Mouse (Mus musculus) macrophage (primary cell): ENCODE results near the gene Evi5l. TPM values are rescaled to one million over a fixed set of nuclear protein-coding genes. Genes with fewer than 3 reads are reported as not detected.

ENCODE experiments used
- H3K27ac ChIP-seq: fragments of 350-480 bp; formaldehyde crosslinking; 2 replicates; pipeline ENCODE4 v1.9.0; 2021
- H3K36me3 ChIP-seq: fragments of 350-480 bp; formaldehyde crosslinking; 2 replicates; pipeline ENCODE4 v1.9.0; 2021; ENCODE audit errors: inconsistent target
- H3K4me3 ChIP-seq: fragments of 350-480 bp; formaldehyde crosslinking; 2 replicates; pipeline ENCODE4 v1.9.0; 2021; ENCODE audit errors: inconsistent target
- H3K79me2 ChIP-seq: fragments of 350-480 bp; formaldehyde crosslinking; 2 replicates; pipeline ENCODE4 v1.9.0; 2021; ENCODE audit errors: inconsistent target
- WGBS: methylation state at CpG from one replicate; pipeline ENCODE4 v1.1.7; 2026; ENCODE audit warnings: inconsistent platforms; ENCODE audit not compliant: missing documents; 5-methylcytosine and 5-hydroxymethylcytosine counted together
- polyA plus RNA-seq: library from polyadenylated mRNA; stranded (reverse); fragments of 250-400 nt; gene quantifications from 3 replicates; pipeline ENCODE4 v1.2.4, GENCODE M21; 2018; ENCODE audit warnings: inconsistent platforms

Gene Evi5l
- polyA plus RNA-seq, 1 experiment from 2014 or later, result 6.2 TPM

DNA sequence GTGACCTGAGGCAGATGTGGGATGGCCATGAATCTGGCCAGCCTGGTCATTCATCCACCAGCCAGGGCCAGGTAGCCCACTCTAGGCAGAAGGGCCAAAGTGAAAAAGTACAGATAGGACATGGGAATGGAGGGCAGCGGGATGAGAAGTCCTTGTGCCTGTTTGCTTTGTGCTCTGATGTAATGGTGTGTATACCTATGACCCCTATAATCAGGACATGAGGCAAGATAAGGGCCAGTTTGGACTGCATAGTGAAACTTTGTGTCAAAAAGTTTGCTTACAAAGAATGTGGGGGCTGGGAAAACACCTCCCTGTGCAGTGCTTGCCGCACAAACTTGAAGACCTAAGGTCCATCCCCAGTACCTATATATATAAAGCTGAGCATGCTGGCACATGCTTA lies 19.8 kb downstream of the Evi5l start:
- H3K79me2 ChIP-seq, result no peaks in the 10 kb centered on the region
- no peak overlapping the region for H3K27ac ChIP-seq
- no peaks in the 10 kb centered on the region for H3K36me3 ChIP-seq
- H3K4me3 ChIP-seq, result no peak overlapping the region
- 95% methylated on average over 2 of the region's 2 CpGs for WGBS

DNA sequence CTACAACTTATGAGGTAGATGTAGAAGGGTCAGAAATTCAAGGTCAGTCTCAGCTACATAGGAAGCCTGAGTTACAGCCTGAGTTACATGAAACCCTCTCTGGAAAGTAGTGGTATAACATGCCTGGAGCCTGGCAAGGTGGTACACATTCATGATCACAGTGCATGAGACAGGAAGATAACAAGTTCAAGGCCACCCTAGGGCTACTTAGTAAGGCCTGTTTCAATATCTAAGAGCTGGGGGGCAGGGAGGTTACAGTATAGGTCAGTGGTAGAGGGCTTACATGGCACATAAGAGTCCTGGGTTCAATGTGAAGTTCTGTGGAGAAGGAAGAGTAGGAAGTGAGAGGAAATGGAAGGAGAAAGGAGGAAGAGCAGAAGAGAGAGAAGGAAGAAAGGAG lies 22.2 kb downstream of the Evi5l start:
- Histone ChIP-seq H3K4me3 (no peak overlapping the region), H3K36me3 (no peaks in the 10 kb centered on the region), H3K79me2 (no peaks in the 10 kb centered on the region), H3K27ac (no peak overlapping the region)

DNA sequence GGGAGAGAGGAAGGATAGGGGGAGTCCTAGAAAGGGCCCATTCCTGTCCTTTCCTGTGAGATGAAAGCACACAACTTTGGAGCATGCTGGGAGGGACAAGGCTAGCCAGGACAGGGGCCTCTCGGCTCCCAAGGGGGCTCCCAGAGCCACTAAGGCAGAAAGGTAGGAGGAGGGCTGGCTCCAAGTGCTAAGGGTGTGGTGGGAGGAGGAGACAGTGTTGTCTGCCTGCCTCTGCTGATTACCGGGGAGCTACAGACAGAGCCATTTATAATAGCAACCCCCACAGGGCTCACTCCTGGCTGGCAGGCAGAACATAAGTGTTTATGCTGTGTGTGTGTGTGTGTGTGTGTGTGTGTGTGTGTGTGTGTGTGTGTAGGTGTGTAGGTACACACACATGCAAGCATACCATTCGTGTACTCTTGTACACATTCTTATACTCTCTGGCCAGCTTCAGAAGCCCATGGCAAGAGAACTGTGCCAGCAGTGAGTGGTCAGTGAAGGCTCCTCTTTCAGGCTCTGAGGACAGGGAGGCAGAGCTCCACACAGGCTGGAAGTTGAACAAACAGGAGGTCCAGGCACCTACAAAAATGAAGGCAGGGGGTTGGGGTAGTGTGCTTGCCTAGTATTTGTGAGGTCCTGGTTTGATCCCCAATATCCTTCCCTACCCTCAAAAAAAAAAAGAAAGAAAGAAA lies 22.8 kb downstream of the Evi5l start:
- H3K36me3 ChIP-seq, result no peaks in the 10 kb centered on the region
- H3K27ac ChIP-seq, result no peak overlapping the region

DNA sequence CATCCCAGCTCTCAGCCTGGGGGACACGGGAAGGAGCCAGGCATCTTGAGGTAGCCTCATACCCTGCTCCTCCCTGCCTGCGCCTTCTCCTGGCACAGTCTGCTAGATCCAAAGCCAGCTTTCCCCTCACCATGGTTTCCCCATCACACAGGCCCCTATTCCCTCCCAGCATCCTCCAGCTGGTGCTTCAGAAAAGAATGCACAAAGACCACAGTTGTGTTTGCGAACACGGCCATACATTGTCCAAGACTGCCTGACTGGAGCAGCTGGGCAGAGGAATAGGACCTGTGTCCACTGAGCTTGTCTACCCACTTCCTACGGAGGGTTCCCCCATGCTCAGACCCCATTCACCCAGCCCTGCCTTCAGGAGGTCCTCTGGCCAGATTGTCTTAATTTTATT lies 25.9 kb downstream of the Evi5l start:
- Histone ChIP-seq H3K36me3 (no peaks in the 10 kb centered on the region), H3K79me2 (no peaks in the 10 kb centered on the region), H3K27ac (no peak overlapping the region), H3K4me3 (no peak overlapping the region)
- 100% methylated on average over 5 of the region's 5 CpGs for WGBS

More for the DNA sequence above, 22.8 kb downstream of the Evi5l start:
- Histone ChIP-seq H3K79me2 (no peaks in the 10 kb centered on the region), H3K4me3 (no peak overlapping the region)
- 92% methylated on average over 2 of the region's 3 CpGs for WGBS

DNA sequence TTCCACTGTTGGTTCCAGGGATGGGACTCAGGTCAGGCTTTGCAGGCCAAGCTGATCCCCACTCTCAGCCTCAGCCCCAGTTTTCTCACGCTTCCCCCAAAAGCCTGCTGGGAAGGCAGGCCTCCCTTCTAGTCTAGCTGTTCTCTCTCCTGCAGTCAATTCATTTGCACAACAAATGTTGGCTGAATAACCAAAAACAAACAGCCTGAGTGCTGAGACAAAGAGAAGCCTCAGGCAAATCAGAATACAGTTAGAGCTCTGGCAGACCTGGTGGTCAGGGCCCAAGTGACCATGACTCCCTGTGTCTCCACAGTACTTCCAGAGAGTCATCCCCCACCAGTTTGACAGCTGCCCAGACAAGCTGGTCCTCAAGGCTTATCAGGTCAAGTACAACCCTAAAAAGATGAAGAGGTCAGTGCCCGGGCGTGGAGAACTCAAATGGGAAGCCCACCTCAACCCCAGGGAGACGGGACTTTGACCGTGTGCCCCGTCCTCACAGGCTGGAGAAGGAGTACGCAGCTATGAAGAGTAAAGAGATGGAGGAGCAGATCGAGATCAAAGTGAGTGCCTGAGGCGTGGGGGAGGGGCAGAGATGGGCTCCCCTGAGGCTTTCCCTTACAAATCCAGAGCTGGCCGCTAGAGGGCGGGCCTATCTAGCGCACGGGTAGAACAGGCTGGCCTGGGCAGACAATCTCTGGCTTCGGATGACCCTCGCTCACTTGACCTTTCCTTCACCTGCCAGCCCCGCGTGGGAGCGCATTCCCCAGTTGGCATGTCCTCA lies 26.6 kb downstream of the Evi5l start:
- 24% methylated on average over 18 of the region's 18 CpGs for whole genome bisulfite sequencing
- Histone ChIP-seq H3K4me3 (no peak overlapping the region), H3K79me2 (no peaks in the 10 kb centered on the region), H3K27ac (no peak overlapping the region), H3K36me3 (no peaks in the 10 kb centered on the region)

DNA sequence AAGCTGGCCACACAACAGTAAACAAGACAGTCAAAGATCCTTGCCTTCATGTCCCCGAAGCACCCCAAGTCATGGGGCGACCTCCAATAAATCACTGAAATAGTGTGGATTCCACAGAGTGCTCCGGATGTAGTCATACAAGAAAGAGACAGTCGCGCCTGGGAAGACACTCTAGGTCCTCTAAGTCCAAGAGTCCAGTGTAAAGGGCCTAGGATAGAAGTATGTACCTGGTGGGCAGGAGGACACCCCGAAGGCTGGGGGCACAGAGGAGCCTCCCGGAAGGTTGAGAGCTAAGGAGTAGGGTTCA lies 27.2 kb downstream of the Evi5l start:
- Histone ChIP-seq H3K4me3 (no peak overlapping the region), H3K27ac (no peak overlapping the region), H3K36me3 (no peaks in the 10 kb centered on the region), H3K79me2 (no peaks in the 10 kb centered on the region)
- WGBS, result 61% methylated on average over 7 of the region's 7 CpGs

DNA sequence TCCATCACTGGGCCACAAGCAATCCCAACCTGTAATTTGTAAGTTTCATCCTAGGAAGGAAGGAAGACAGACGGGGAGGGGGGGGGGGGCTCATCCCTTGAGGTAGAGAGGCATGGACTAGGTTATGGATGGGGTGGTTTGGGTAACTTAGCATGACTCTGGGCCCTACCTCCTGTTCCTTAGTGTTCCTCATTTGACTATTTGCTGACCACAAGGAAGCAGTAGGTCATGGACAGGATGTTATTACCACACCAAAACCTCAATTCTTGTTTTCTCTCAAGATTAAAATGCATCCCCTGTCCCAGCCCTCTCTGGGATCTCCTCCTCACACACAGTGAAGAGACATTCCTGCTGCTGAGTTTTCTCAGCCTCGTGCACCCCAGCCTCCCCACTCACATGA lies 35.0 kb downstream of the Evi5l start:
- Histone ChIP-seq H3K4me3 (no peak overlapping the region), H3K79me2 (no peaks in the 10 kb centered on the region), H3K36me3 (no peaks in the 10 kb centered on the region), H3K27ac (no peak overlapping the region)
- WGBS, result 30% methylated on average over 2 of the region's 2 CpGs

DNA sequence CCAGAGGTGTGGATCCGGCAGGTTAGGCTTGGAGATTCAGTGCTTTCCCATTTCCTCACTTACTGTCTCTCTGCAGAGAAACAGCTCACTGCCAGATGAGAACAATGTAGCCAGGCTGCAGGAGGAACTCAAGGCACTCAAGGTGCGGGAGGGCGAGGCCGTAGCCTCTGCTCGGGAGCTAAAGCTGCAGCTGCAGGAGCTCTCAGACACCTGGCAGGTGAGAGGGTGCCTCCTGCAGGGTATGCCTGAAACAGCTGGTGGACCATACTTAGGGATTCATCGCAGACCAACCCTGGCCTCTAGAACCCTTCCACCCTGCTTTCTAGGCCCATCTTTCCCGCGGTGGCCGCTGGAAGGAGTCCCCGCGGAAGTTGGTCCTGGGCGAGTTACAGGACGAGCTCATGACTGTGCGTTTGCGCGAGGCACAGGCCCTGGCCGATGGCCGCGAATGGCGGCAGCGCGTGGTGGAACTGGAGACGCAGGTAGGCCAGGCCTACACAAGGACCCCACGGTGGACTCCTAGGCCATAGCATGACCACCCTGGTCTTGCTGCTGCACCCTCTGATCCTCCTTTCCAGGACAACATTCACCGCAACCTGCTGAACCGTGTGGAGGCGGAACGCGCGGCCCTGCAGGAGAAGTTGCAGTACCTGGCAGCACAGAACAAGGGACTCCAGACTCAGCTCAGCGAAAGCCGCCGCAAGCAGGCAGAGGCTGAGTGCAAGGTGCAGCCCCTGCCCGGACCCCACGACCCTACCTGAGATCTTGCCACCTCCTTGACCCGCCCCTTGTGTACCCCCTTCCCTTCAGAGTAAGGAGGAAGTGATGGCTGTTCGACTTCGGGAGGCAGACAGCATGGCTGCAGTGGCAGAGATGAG lies 39.1 kb downstream of the Evi5l start:
- H3K79me2 ChIP-seq, result no peaks in the 10 kb centered on the region
- no peak overlapping the region for H3K4me3 ChIP-seq

DNA sequence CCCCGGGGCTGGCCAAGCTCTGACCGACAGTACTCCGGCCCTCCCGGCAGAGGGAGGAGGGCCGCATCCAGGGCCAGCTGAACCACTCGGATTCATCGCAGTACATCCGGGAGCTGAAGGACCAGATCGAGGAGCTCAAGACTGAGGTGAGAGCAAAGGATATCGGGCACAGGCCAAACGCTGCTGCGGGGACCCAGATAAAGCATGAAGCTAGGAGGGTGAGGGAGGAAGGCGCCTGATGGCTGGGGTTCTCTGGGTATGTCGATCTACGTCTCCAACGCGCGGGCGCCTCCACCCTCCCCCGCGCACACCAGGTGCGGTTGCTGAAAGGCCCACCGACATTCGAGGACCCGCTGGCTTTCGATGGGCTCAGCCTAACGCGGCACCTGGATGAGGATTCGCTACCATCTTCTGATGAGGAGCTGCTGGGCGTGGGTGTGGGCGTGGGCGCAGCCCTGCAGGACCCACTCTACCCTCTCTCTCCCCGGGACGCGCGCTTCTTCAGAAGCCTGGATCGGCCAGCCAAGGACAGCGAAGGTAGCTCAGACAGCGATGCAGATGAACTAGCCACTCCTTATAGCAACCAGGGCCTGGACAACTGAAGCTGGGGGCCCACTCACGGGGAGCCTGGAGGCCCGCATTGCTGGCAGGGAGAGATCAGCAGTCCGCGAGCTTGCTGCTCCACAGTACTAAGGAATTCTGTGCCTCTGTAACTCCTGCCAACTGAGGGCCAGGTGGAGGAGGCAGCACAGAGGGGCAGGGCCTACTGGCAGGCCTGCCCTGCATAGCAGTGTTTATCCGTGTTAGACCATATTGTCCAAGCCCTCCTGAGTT lies 40.0 kb downstream of the Evi5l start:
- whole genome bisulfite sequencing, result 86% methylated on average over 44 of the region's 44 CpGs

More for the DNA sequence above, 39.1 kb downstream of the Evi5l start:
- WGBS, result 85% methylated on average over 38 of the region's 38 CpGs
- no peaks in the 10 kb centered on the region for H3K36me3 ChIP-seq
- H3K27ac ChIP-seq, result no peak overlapping the region

DNA sequence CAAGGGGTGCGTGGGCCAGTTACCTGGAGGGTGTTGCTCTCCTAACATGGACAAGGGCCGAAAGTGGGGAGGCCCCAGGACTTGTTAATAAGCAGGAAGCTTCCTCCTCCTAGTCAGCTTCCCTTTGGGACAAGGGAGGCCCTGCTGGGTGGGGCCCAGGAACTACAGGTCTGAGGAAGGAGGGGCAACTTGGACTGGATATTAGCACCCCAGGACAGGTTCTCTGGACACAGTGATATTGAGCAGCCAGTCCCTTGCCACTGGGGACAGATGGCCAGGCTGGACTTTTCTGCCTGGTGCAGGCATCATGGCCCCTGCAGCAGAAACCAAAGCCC lies 40.6 kb downstream of the Evi5l start:
- Histone ChIP-seq H3K4me3 (no peak overlapping the region), H3K79me2 (no peaks in the 10 kb centered on the region), H3K36me3 (no peaks in the 10 kb centered on the region), H3K27ac (no peak overlapping the region)
- 100% methylated on average over 2 of the region's 2 CpGs for WGBS

More for the DNA sequence above, 40.0 kb downstream of the Evi5l start:
- Histone ChIP-seq H3K27ac (no peak overlapping the region), H3K36me3 (no peaks in the 10 kb centered on the region), H3K79me2 (no peaks in the 10 kb centered on the region), H3K4me3 (no peak overlapping the region)

DNA sequence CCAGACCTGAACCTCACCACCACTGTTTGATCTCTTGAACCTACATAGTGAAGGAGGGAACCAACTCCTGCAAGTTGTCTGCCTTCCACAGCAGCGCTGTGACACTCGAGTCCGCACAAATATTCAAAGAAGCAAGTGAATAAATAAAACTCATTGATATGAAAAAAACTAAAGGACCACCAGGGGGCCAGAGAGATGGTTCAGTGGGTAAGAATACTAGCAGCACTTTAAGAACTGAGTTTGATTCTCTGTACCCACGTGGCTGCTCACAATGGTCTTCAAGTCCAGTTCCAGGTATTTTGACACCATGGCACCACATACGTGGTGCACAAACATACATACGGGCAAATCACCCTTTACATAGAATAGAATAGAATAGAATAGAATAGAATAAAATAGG lies 44.7 kb downstream of the Evi5l start:
- Histone ChIP-seq H3K79me2 (no peaks in the 10 kb centered on the region), H3K4me3 (no peak overlapping the region), H3K27ac (no peak overlapping the region), H3K36me3 (no peaks in the 10 kb centered on the region)
- WGBS, result 78% methylated on average over 6 of the region's 6 CpGs

DNA sequence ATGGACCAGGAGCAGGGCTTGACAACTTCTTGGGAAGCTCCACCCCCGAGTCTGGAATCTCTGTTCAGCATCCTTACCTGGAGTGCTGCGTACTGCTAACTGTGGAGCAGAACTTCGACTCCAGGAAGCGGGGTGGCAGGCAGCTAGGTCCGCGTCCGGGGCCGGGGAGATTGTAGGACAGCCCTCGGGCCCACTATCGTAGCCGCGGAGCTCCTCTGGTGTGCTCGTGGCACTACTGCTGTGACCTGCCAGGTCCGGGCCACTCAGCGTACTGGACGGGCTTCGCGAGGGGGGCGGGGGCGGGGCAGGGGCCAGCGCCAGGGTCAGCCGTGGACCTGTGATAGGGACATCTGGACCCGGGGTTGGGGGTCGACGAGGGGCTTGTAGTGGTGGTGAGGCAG lies 46.4 kb downstream of the Evi5l start:
- H3K36me3 ChIP-seq, result no peaks in the 10 kb centered on the region
- no peak overlapping the region for H3K27ac ChIP-seq
- 3% methylated on average over 21 of the region's 25 CpGs for WGBS
- H3K4me3 ChIP-seq, result peak overlapping the region; percentile 26; the same call in 1 of the 2 replicates
- H3K79me2 ChIP-seq, result no peaks in the 10 kb centered on the region

DNA sequence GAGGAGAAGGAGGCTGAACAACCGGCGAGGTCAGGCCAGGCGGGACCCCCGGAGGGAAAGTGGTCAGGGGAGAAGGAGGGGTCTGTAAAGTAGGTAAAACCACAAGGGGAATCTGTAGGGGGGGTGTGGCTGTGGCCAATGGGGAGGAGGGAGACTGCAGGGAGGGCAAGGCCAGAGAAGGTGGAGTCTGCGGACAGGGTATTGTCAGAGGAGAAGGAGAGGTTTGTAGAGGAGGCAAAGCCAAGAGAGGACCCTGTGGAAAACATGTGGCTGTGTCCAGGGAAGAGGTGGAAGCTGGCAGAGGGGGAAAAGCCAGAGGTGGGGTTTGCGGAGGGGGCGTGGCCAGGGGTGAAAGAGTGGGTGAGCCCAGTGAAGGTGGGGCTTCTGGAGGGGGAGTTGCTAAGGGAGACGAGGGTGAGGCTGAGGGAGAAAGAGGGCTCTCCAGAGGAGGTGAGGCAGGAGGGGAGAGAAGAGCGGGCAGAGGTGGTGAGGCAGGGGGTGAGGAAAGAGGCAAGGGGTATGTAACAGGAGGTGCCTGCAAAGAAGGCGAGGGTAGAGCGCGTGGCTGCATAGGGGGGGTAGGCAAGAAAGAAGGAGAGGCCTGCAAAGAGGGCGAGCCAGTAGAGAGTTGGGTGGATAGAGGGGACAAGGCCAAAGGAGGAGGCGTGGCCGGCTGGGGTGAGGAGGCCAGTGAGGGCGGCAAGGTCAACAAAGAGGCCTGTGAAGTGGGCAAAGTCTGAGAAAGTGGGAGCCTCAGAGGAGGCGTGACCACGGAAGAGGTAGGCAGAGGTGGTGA lies 47.0 kb downstream of the Evi5l start:
- no peak overlapping the region for H3K27ac ChIP-seq
- no peaks in the 10 kb centered on the region for H3K36me3 ChIP-seq
- WGBS, result 2% methylated on average over 18 of the region's 18 CpGs
- H3K4me3 ChIP-seq, result peak overlapping the region; percentile 26
- no peaks in the 10 kb centered on the region for H3K79me2 ChIP-seq
